Mouse (Mus musculus) hindbrain, embryonic 13.5 days (tissue): ENCODE results near the gene Scimp. TPM values are rescaled to one million over a fixed set of nuclear protein-coding genes. Genes with fewer than 3 reads are reported as not detected.
A peak's percentile ranks its signal among the peaks of the same experiment; 100 is the strongest.
"Not testable (repeated sequence)": the region's sequence is repeated elsewhere in the genome, so short reads cannot be mapped to it uniquely, and the experiment has no call there.

ENCODE experiments used
- ATAC-seq: fragments of 200-750 bp; cut with Nextera tagmentation; 2 replicates; pipeline ENCODE4 v1.8.0; 2017; ENCODE audit warnings: moderate TSS enrichment; ENCODE audit not compliant: low FRiP score
- H3K27ac ChIP-seq: fragments of 300-500 bp; sonication (generic); 2 replicates; pipeline ENCODE4 v1.5.1; 2015; ENCODE audit warnings: inconsistent platforms, mild to moderate bottlenecking, moderate library complexity
- H3K27me3 ChIP-seq: fragments of 300-500 bp; sonication (generic); 2 replicates; pipeline ENCODE4 v1.6.1; 2015; ENCODE audit warnings: mild to moderate bottlenecking, inconsistent platforms
- H3K36me3 ChIP-seq: fragments of 300-500 bp; sonication (generic); 2 replicates; pipeline ENCODE4 v1.6.1; 2015; ENCODE audit warnings: mild to moderate bottlenecking, inconsistent platforms
- H3K4me1 ChIP-seq: fragments of 300-500 bp; sonication (generic); replicated peaks from 2 replicates; pipeline ENCODE4 v1.6.1; 2015; ENCODE audit warnings: inconsistent platforms
- H3K4me2 ChIP-seq: fragments of 300-500 bp; sonication (generic); 2 replicates; pipeline ENCODE4 v1.6.1; 2015; ENCODE audit warnings: inconsistent platforms, mild to moderate bottlenecking, moderate library complexity
- H3K4me3 ChIP-seq: fragments of 300-500 bp; sonication (generic); 2 replicates; pipeline ENCODE4 v1.5.1; 2015; ENCODE audit warnings: mild to moderate bottlenecking, inconsistent platforms
- H3K9ac ChIP-seq: fragments of 300-500 bp; sonication (generic); 2 replicates; pipeline ENCODE4 v1.6.1; 2015; ENCODE audit warnings: mild to moderate bottlenecking, inconsistent platforms
- H3K9me3 ChIP-seq: fragments of 300-500 bp; sonication (generic); 2 replicates; pipeline ENCODE4 v1.6.1; 2016; ENCODE audit warnings: inconsistent platforms
- WGBS: fragments of 180-500 bp; shearing (Covaris S2); methylation state at CpG from one replicate; pipeline ENCODE4 v1.1.7; 2015; 5-methylcytosine and 5-hydroxymethylcytosine counted together
- polyA plus RNA-seq: library from polyadenylated mRNA; unstranded; fragments of >200 nt; fragmentation: Nextera tagmentation; extraction: Ambion mirVana; gene quantifications from 2 replicates; pipeline ENCODE4 v1.2.1, GENCODE M21; 2015

The Scimp gene
- polyA plus RNA-seq, 1 experiment from 2014 or later: 0.30 TPM

DNA sequence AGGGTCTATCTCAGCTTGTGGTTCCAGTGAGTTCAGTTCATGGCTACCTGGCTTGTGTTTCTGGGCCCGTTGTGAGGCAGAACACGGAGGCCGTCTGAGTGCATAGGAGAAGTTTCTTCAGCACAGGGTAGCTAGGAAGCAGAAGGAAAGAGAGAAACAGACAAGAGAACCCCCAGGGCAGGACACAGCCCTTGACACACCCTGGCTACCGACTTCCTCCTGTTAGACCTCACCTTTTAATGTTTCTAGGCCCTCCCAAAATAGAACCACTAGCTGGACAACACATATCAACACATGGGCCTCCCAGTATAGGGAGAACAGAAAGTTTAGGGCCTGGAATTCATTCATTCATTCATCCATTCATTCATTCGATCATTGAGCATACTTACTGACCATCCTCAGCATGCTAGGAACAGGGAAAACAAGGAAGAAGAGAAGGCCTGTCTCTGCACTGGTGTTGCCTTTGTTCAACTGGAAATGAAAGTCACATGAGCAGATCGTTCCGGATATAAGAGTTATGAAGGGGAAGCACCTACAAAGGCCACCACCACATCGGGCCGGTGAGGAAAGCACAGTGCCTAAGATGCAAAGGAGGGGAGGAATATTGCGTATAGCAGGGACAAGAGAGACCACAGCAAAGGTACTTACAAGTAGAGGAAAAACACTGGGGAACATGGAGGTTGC is 23.3 kb downstream of the Scimp start:
- no peaks in the 10 kb centered on the region for H3K27me3 ChIP-seq
- H3K4me2 ChIP-seq: no peak overlapping the region
- H3K4me3 ChIP-seq: no peak overlapping the region
- no peaks in the 10 kb centered on the region for H3K4me1 ChIP-seq
- H3K36me3 ChIP-seq: no peaks in the 10 kb centered on the region
- 86% methylated on average over 10 of the region's 10 CpGs for WGBS
- H3K27ac ChIP-seq: no peak overlapping the region
- H3K9me3 ChIP-seq: no peaks in the 10 kb centered on the region
- no peak overlapping the region for H3K9ac ChIP-seq
- no peak for ATAC-seq

DNA sequence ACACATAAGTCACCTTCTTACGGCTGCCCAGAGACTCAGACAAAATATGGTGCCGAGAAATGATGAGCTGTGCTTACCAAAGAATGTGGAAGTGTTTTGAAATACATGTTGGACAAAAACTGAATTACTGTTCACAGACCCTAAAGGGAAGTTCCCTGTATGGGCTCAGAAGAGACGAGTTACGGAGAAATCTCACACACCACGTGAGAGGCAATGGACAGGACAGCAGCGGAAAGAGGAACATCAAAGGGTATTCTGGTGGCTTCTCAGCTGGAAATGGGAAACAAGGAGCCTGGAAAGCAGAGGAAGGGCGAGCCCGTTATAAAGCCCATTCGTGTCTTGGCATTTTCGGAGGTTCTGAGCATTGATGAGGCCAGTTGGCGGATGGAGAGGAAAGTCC is 25.3 kb downstream of the Scimp start:
- Histone ChIP-seq H3K4me3 (no peak overlapping the region), H3K27ac (no peak overlapping the region), H3K9ac (no peak overlapping the region), H3K27me3 (no peaks in the 10 kb centered on the region), H3K9me3 (no peaks in the 10 kb centered on the region), H3K4me1 (no peaks in the 10 kb centered on the region), H3K4me2 (no peak overlapping the region), H3K36me3 (no peaks in the 10 kb centered on the region)
- ATAC-seq: no peak
- WGBS: 77% methylated on average over 11 of the region's 11 CpGs

DNA sequence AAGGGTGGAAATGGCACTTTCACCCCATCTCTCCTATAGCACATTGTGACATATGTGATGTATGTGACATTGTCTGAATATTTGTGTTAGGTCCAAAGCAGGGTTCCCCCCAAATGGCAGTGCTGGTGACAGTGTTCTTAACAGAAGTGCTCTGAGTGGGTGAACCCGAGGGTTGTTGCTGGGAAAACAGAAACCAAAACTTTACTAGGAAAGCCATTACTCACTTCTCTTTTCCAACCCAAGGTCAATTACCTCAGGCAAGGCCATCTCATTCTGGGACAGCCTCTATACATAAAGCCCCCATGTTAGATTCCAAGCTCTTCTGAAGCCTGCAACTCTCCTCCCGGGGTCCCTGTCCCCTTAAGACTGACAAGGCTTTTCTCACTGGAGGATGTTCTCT is 26.5 kb downstream of the Scimp start:
- no peak overlapping the region for H3K4me3 ChIP-seq
- H3K9me3 ChIP-seq: no peaks in the 10 kb centered on the region
- no peak overlapping the region for H3K9ac ChIP-seq
- H3K4me2 ChIP-seq: no peak overlapping the region
- ATAC-seq: no peak
- WGBS: 70% methylated on average over 2 of the region's 2 CpGs
- no peaks in the 10 kb centered on the region for H3K27me3 ChIP-seq
- H3K27ac ChIP-seq: no peak overlapping the region
- H3K4me1 ChIP-seq: no peaks in the 10 kb centered on the region
- H3K36me3 ChIP-seq: no peaks in the 10 kb centered on the region

DNA sequence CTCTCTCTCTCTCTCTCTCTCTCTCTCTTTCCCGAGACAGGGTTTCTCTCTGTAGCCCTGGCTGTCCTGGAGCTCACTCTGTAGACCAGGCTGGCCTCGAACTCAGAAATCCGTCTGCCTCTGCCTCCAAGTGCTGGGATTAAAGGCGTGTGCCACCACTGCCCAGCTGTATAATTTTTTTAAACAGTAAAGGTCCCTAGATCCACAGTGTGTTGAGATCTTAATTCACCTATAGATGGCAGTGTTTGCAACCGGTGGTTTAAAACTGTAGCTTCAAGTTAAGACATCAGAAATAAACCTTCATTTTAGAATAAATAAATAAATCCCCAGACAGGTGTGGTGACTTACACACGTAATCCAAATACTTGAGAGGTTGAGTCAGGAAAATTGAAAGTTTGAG is 34.3 kb downstream of the Scimp start:
- H3K4me3 ChIP-seq, H3K4me1 ChIP-seq, H3K9me3 ChIP-seq, H3K27me3 ChIP-seq, ATAC-seq, H3K27ac ChIP-seq, H3K4me2 ChIP-seq, H3K9ac ChIP-seq: not testable (repeated sequence)
- H3K36me3 ChIP-seq: peaks cover 17% of the 10 kb centered on the region
- 31% methylated on average over 6 of the region's 6 CpGs for WGBS

DNA sequence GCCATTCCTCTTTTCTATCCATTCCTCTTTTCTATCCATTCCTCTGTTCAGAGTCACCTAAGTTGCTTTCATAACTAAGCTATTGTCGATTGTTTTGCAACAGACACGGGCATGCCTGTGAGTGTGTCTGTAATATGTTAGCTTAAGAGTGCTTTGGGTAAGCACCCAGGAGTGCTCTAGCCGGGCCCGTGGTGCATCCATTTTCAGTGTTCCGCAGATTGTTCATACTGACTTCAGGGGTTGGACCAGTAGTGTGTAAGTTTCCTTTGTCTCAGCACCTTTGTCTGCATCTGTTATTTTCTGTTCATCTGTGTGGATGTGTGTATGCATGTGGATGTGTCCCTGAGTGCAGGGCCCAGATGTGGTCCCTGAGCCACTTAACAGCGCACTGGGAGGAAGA is 34.8 kb downstream of the Scimp start:
- Histone ChIP-seq H3K36me3 (peaks cover 21% of the 10 kb centered on the region), H3K9me3 (no peaks in the 10 kb centered on the region), H3K4me1 (0 out of 2 replicates have a peak, but pooled peaks cover 5% of the 10 kb centered on the region), H3K27ac (no peak overlapping the region), H3K4me2 (no peak overlapping the region), H3K4me3 (no peak overlapping the region), H3K9ac (no peak overlapping the region), H3K27me3 (no peaks in the 10 kb centered on the region)
- ATAC-seq: no peak
- WGBS: 70% methylated on average over 6 of the region's 6 CpGs

DNA sequence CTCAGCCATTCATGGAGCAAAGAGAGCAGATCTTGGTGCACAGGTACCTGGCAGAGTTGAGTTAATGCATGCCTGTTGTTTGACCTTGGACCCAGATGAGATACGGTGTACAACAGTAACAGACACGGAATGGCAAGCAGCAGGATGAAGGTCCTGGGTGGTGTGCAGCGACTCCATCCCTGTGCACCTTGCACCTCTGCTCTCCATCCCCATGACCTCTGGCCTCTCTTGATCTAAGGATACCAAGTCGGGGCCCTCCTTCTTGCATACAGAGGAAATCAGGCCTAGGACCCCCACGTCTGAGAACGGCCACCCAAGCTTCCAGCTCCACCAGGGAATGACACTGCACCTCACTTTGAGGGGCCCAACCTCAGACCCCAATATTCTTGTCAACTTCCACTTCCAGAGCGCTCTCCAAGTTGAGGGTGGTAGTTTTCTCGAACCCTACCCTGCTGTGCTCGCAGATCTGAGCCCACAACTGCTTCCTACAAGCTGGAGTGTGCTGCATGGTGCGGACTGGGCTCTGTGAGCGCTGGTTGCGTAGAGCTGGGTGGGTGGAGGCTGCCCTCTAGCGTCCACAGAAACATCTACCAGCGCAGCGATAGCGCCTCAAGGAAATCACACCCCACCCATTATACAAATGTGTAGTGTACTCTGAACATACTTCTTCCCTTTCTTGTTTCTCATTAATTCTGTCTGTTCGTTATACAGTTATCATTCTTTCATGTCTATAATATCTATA is 35.4 kb downstream of the Scimp start:
- Histone ChIP-seq H3K4me1 (0 out of 2 replicates have a peak, but pooled peaks cover 5% of the 10 kb centered on the region), H3K27me3 (no peaks in the 10 kb centered on the region), H3K9ac (no peak overlapping the region), H3K4me3 (no peak overlapping the region), H3K4me2 (no peak overlapping the region), H3K27ac (no peak overlapping the region), H3K9me3 (no peaks in the 10 kb centered on the region), H3K36me3 (peaks cover 28% of the 10 kb centered on the region)
- WGBS: 28% methylated on average over 17 of the region's 17 CpGs
- peak; percentile 52; the same call in 1 of the 2 replicates for ATAC-seq

DNA sequence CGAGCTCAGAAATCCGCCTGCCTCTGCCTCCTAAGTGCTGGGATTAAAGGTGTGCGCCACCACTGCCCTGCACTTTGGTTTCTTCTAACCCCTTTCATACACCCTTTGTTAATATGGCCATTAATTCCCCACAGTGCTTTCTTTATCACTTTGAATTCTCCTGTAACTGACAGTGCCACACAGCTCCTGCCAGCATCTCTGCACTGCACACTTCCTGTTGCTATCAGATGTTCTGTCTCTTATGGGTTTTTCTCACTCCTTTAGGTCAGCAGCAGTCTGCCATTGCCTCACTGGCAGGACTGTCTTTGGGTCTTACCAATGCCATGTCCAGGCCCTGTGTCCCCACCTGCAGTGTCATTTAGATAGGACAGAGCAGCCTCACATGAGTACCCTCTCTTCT is 41.6 kb downstream of the Scimp start:
- Histone ChIP-seq H3K9ac (no peak overlapping the region), H3K36me3 (peaks cover 52% of the 10 kb centered on the region), H3K27me3 (no peaks in the 10 kb centered on the region), H3K4me1 (peaks cover 3% of the 10 kb centered on the region), H3K9me3 (no peaks in the 10 kb centered on the region), H3K4me2 (no peak overlapping the region), H3K4me3 (no peak overlapping the region), H3K27ac (no peak overlapping the region)
- WGBS: 100% methylated on average over 3 of the region's 3 CpGs
- no peak for ATAC-seq

DNA sequence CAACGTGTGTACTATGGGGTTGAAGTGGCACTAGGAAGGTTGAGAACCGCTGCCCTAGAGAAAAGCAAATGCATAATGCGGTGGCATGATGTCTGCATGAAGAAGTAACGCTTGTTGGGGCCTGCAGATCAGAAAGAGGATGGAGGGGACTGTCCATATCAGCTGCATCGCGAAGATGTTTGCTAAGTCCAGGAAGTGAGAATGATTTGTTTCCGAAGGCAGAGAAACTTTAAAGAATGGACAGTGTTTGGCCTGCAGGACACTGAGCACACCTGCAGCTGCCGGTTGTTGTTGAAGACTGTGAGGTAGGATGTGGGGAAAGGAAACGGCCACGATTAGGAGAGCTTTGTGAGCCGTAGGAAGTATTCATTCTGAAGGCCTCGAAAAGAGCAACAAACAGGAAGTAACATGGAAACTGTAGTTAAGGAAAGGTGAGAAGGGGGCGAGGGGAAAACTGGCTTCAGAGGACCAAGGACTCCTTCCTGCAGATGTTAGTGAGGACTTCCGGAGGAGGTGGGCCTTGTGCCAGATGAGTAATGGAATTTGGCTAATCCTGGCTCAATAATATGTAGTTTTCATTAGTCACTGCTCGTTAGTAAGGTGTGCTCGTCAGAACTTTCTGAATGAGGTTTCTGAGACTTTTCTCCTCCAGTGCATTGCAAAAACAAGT is 46.5 kb downstream of the Scimp start:
- no peaks in the 10 kb centered on the region for H3K27me3 ChIP-seq
- no peak overlapping the region for H3K4me2 ChIP-seq

DNA sequence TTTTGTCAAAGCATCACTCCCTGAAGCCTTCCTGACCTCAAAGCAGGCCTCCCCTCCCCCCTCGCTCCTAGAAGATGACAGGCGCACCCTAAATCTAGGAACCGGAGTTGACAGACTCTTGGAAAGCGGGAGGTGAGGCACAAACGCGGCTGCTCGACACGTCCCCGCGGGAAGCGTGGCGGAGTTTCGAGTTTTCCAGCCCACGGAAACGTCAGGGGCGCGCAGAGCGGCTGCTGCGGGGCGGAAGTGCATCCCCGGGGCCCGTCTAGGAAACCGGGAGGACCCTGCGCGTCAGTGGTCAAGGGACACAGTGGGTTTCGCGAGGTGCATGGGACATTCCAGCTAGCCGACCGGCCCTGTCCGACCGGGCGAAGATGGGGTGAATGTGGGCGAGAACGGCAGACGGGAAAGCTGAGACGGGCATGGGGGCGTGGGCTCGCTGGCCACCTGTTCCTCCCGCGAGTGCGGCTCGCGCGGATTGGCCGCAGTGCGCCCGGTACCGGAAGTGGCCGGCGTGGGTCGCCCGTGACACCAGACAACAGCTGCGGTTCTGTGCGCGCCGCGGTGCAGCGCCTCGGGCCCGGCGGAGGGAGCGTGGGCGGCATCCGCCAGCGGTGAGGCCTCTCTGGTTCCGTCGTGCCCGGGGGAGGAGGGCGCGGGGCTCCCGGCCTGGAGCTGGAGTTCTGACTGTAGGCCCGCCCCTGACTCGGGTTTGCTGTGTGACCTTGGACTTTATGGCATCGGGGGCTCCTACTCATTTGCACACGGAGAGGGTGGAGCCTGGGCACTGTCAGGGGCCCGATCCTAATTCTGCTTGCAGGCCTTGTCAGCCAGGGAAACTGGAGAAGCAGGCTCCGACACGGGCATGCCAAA is 48.2 kb downstream of the Scimp start, which contains the start of gene Zfp3:
Gene Zfp3, plus strand, starts transcription at position 274 of the 873 bp plus-strand sequence.
- peaks cover 20% of the 10 kb centered on the region for H3K4me1 ChIP-seq
- under 1% methylated on average over 73 of the region's 78 CpGs for WGBS
- ATAC-seq: peak; percentile 90

More for the DNA sequence above, 46.5 kb downstream of the Scimp start:
- Histone ChIP-seq H3K9ac (no peak overlapping the region), H3K36me3 (peaks cover 14% of the 10 kb centered on the region), H3K4me1 (peaks cover 20% of the 10 kb centered on the region), H3K27ac (no peak overlapping the region), H3K9me3 (no peaks in the 10 kb centered on the region), H3K4me3 (no peak overlapping the region)
- ATAC-seq: no peak
- 88% methylated on average over 16 of the region's 16 CpGs for WGBS

DNA sequence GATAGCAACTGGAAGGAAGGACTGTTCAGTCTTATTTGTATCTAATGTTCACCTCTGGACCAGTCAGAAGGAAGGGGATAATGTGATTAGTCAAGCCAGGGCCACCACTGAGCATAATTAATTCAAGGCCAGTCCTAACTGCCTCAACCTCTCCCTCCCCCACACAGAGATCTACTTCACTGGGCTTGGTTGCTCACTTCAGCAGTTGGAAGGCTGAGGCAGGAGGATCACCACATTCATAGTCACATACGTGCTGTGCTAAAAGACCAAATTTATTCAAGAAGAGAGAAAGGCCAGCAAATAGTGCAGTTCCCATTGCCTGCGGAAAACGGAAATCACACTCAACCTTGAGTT is 48.8 kb downstream of the Scimp start:
- no peaks in the 10 kb centered on the region for H3K9me3 ChIP-seq
- H3K27me3 ChIP-seq: no peaks in the 10 kb centered on the region
- H3K4me2 ChIP-seq: peak overlapping the region; percentile 82
- H3K9ac ChIP-seq: peak overlapping the region; percentile 83
- WGBS: 29% methylated on average over 3 of the region's 3 CpGs
- H3K4me3 ChIP-seq: peak overlapping the region; percentile 80
- H3K4me1 ChIP-seq: peaks cover 20% of the 10 kb centered on the region
- H3K36me3 ChIP-seq: peaks cover 11% of the 10 kb centered on the region
- peak; percentile 41; the same call in 1 of the 2 replicates for ATAC-seq
- H3K27ac ChIP-seq: peak overlapping the region; percentile 84

More for the DNA sequence above, 48.2 kb downstream of the Scimp start, which contains the start of gene Zfp3:
- Histone ChIP-seq H3K4me3 (peak within 1 kb of the TSS; percentile 80), H3K27ac (peak within 1 kb of the TSS; percentile 84), H3K36me3 (peaks cover 11% of the 10 kb centered on the region), H3K27me3 (no peaks in the 10 kb centered on the region), H3K9me3 (no peaks in the 10 kb centered on the region), H3K4me2 (peak within 1 kb of the TSS; percentile 82), H3K9ac (peak within 1 kb of the TSS; percentile 83)

DNA sequence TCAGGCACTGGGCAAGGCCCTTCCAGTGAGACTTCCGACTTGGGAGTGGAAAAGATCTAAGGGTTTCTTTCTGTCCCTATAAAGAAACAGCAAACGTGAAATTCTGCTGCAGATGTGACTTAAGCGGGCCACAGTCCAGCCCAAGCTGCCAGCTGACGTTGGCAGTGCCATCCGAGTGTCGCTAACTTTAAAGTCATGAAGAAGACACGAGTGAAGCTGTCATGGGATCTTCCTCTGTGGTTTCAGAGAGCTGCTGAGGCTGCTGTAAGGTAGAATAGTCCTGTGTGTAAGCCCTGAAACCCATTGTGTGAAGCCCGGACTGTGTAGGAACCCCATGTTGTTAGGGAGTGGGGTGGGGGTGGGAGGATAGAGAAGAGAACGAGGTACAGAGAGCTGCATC is 49.7 kb downstream of the Scimp start:
- ATAC-seq: no peak
- Histone ChIP-seq H3K9ac (no peak overlapping the region), H3K4me1 (peaks cover 20% of the 10 kb centered on the region), H3K9me3 (no peaks in the 10 kb centered on the region), H3K4me2 (no peak overlapping the region), H3K36me3 (peaks cover 3% of the 10 kb centered on the region), H3K27me3 (no peaks in the 10 kb centered on the region), H3K4me3 (no peak overlapping the region), H3K27ac (no peak overlapping the region)
- WGBS: 87% methylated on average over 9 of the region's 9 CpGs

DNA sequence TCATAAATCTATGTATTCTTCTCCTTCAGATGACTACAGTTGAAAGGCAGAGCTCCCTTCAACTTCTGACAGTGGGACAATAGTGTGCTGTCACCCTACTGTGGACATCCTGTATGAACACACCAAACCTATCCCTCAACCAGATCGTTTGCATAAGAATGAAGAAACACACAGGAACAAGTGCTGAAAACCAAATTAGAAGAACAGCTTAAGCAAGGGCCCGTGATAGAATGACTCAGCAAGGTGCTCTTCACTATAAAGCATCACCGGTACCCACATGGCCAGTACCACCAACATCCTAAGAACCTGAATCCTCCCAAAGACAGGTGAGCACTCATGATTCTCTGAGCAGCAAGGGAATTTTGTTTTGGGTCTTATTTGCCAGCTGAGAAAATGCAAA is 51.9 kb downstream of the Scimp start:
- not testable (repeated sequence) for H3K27ac ChIP-seq, H3K27me3 ChIP-seq, ATAC-seq, H3K36me3 ChIP-seq, H3K9me3 ChIP-seq, H3K4me3 ChIP-seq, H3K9ac ChIP-seq, H3K4me2 ChIP-seq
- H3K4me1 ChIP-seq: peaks cover 13% of the 10 kb centered on the region
- WGBS: 63% methylated on average over 3 of the region's 3 CpGs
